In genomic region chr10:89344491-89345195, GRCm38 (mm10) we compare ENCODE assay signal across 8 mouse cellular contexts. TPM values are rescaled to one million over a fixed set of nuclear protein-coding genes. Genes with fewer than 3 reads are reported as not detected.
A peak's percentile ranks its signal among the peaks of the same experiment; 100 is the strongest.
DNase-seq lines count a peak whose midpoint lies in the region; ATAC-seq and TF ChIP-seq lines count a peak whose summit lies in the region.

Gene Ano4 (minus strand): TSS chr10:89344762.

- no peaks in the 10 kb centered on the region for H3K4me1 ChIP-seq in lung, embryonic 14.5 days (ENCODE audit: insufficient read depth)
- H3K4me1 ChIP-seq in embryonic fibroblast, embryonic 13.5 days (ENCODE audit: control insufficient read depth, insufficient read depth, low read length), result no peaks in the 10 kb centered on the region
- H3K4me1 ChIP-seq in heart, embryonic 15.5 days (replicated peaks), result peaks cover 26% of the 10 kb centered on the region
- 0 out of 2 replicates have a peak, but pooled peaks cover 5% of the 10 kb centered on the region for H3K4me1 ChIP-seq in kidney, postnatal 0 days (replicated peaks; ENCODE audit: insufficient read depth, low read length)
- 0 out of 2 replicates have a peak, but pooled peaks cover 2% of the 10 kb centered on the region for H3K4me1 ChIP-seq in liver, embryonic 13.5 days (replicated peaks)

- peaks cover 22% of the 10 kb centered on the region for H3K27me3 ChIP-seq in lung, embryonic 14.5 days (ENCODE audit: insufficient read depth, low read length)
- no peaks in the 10 kb centered on the region for H3K27me3 ChIP-seq in heart, embryonic 15.5 days
- peaks cover 16% of the 10 kb centered on the region for H3K27me3 ChIP-seq in kidney, postnatal 0 days (ENCODE audit: insufficient read depth, low read length)
- H3K27me3 ChIP-seq in liver, embryonic 13.5 days, result peaks cover 42% of the 10 kb centered on the region

- peak; percentile 56 for DNase-seq in lung, embryonic 14.5 days
- no peak for DNase-seq in lung, postnatal 36 days
- DNase-seq in kidney, postnatal 0 days (ENCODE audit: low spot score), result peak; percentile 18
- no peak for DNase-seq in liver, embryonic 13.5 days
- DNase-seq in ovary, postnatal 36 days (ENCODE audit: low spot score), result peak; percentile 74

- H3K36me3 ChIP-seq in lung, embryonic 14.5 days (ENCODE audit: insufficient read depth), result no peaks in the 10 kb centered on the region
- no peaks in the 10 kb centered on the region for H3K36me3 ChIP-seq in heart, embryonic 15.5 days
- no peaks in the 10 kb centered on the region for H3K36me3 ChIP-seq in kidney, postnatal 0 days (ENCODE audit: insufficient read depth, low read length)
- no peaks in the 10 kb centered on the region for H3K36me3 ChIP-seq in liver, embryonic 13.5 days

- no peaks in the 10 kb centered on the region for H3K9me3 ChIP-seq in lung, embryonic 14.5 days (ENCODE audit: low read depth, low read length)
- no peaks in the 10 kb centered on the region for H3K9me3 ChIP-seq in heart, embryonic 15.5 days (replicated peaks)
- H3K9me3 ChIP-seq in kidney, postnatal 0 days (replicated peaks; ENCODE audit: low read length), result no peaks in the 10 kb centered on the region
- H3K9me3 ChIP-seq in liver, embryonic 13.5 days (replicated peaks), result no peaks in the 10 kb centered on the region

- peak within 1 kb of the TSS; percentile 90 for H3K4me2 ChIP-seq in lung, embryonic 14.5 days
- peak within 1 kb of the TSS; percentile 93 for H3K4me2 ChIP-seq in heart, embryonic 15.5 days
- peak within 1 kb of the TSS; percentile 98 for H3K4me2 ChIP-seq in kidney, postnatal 0 days (ENCODE audit: low read length)
- peak within 1 kb of the TSS; percentile 59 for H3K4me2 ChIP-seq in liver, embryonic 13.5 days

- peak within 1 kb of the TSS; percentile 51 for H3K4me3 ChIP-seq in lung, embryonic 14.5 days (ENCODE audit: low read depth, low read length)
- H3K4me3 ChIP-seq in embryonic fibroblast, embryonic 13.5 days (ENCODE audit: insufficient read depth, low read length), result peak within 1 kb of the TSS; percentile 33
- peak within 1 kb of the TSS; percentile 69 for H3K4me3 ChIP-seq in heart, embryonic 15.5 days
- peak within 1 kb of the TSS; percentile 51 for H3K4me3 ChIP-seq in kidney, postnatal 0 days (replicated peaks; ENCODE audit: low read depth, low read length)
- peak within 1 kb of the TSS; percentile 50 for H3K4me3 ChIP-seq in liver, embryonic 13.5 days (replicated peaks)

- WGBS in lung, embryonic 14.5 days, result under 1% methylated on average over 70 of the region's 70 CpGs
- under 1% methylated on average over 69 of the region's 70 CpGs for WGBS in heart, embryonic 15.5 days
- 1% methylated on average over 70 of the region's 70 CpGs for WGBS in kidney, postnatal 0 days
- WGBS in liver, embryonic 13.5 days (ENCODE audit: insufficient replicate concordance), result 2% methylated on average over 69 of the region's 70 CpGs

- peak; percentile 92 for ATAC-seq in lung, embryonic 14.5 days (ENCODE audit: insufficient read depth)
- ATAC-seq in heart, embryonic 15.5 days (replicated peaks; ENCODE audit: insufficient number of reproducible peaks, insufficient read depth, low FRiP score, low read depth), result peak; percentile 80
- ATAC-seq in kidney, postnatal 0 days (replicated peaks; ENCODE audit: low FRiP score, low read depth), result peak; percentile 76
- ATAC-seq in liver, embryonic 13.5 days (ENCODE audit: low read depth), result no peak; the same call in 1 of the 2 replicates
- ATAC-seq in CD4-positive, CD25-positive, alpha-beta regulatory T cell, adult 4 months, result no peak

- H3K9ac ChIP-seq in lung, embryonic 14.5 days, result peak within 1 kb of the TSS; percentile 49
- peak within 1 kb of the TSS; percentile 66 for H3K9ac ChIP-seq in heart, embryonic 15.5 days
- H3K9ac ChIP-seq in kidney, postnatal 0 days (ENCODE audit: low read depth, low read length), result peak within 1 kb of the TSS; percentile 46; the same call in 1 of the 2 replicates
- no peak within 1 kb of the TSS for H3K9ac ChIP-seq in liver, embryonic 13.5 days

- TF ChIP-seq CTCF in lung, embryonic 14.5 days (IDR thresholded peaks at IDR 0.05; ENCODE audit: low read depth), result no peak
- no peak for TF ChIP-seq CTCF in embryonic fibroblast, embryonic 13.5 days (IDR thresholded peaks at IDR 0.05; ENCODE audit: borderline replicate concordance, insufficient read depth, low read length)
- no peak for TF ChIP-seq CTCF in kidney, postnatal 0 days (IDR thresholded peaks at IDR 0.05; ENCODE audit: low read depth)

- no peak for TF ChIP-seq POLR2A in embryonic fibroblast, embryonic 13.5 days (IDR thresholded peaks at IDR 0.05; ENCODE audit: low read depth, low read length)

- no peak within 1 kb of the TSS for H3K27ac ChIP-seq in lung, embryonic 14.5 days (ENCODE audit: low read depth)
- H3K27ac ChIP-seq in embryonic fibroblast, embryonic 13.5 days (ENCODE audit: insufficient read depth, low read length), result no peak within 1 kb of the TSS
- H3K27ac ChIP-seq in heart, embryonic 15.5 days, result peak within 1 kb of the TSS; percentile 76
- H3K27ac ChIP-seq in kidney, postnatal 0 days, result no peak within 1 kb of the TSS
- H3K27ac ChIP-seq in liver, embryonic 13.5 days, result no peak within 1 kb of the TSS

RNA-seq across cellular contexts. Expression of gene Ano4, which starts in this region (rescaled TPM):
- polyA plus RNA-seq in lung, embryonic 14.5 days (2014; fragmentation: Nextera tagmentation; extraction: Ambion mirVana), result 0.99 and 1.5 TPM in 2 replicates
- polyA plus RNA-seq in embryonic fibroblast, embryonic 13.5 days (2011; ENCODE audit: insufficient read length, low read depth, missing spikeins), result 0.67 TPM in 1 of 2 replicates, not detected in the other
- polyA plus RNA-seq in heart, embryonic 15.5 days (2015; fragmentation: Nextera tagmentation; extraction: Ambion mirVana), result 2.9 and 3.0 TPM in 2 replicates
- 2.0 and 2.4 TPM in 2 replicates for polyA plus RNA-seq in kidney, postnatal 0 days (2015; fragmentation: Nextera tagmentation; extraction: Ambion mirVana)
- 0.09 and 0.18 TPM in 2 replicates for polyA plus RNA-seq in liver, embryonic 13.5 days (2015; fragmentation: Nextera tagmentation; extraction: Ambion mirVana)
- not detected for polyA plus RNA-seq in CD4-positive, CD25-positive, alpha-beta regulatory T cell, adult 4 months (2017; shearing (Covaris generic))

Comparison
In these comparisons a context has a peak if more than half of its experiments do, and no peak if none do; other contexts are left out.
1. DNase-seq: peak in lung, embryonic 14.5 days (single experiment), kidney, postnatal 0 days (single experiment) and ovary, postnatal 36 days (single experiment); none in lung, postnatal 36 days (single experiment) and liver, embryonic 13.5 days (single experiment).
2. ATAC-seq: peak in lung, embryonic 14.5 days (single experiment), heart, embryonic 15.5 days (single experiment) and kidney, postnatal 0 days (single experiment); none in liver, embryonic 13.5 days (single experiment) and CD4-positive, CD25-positive, alpha-beta regulatory T cell, adult 4 months (single experiment).
3. Peak in every context shown above with its lines, with median percentiles within 50 percentile points of each other: H3K4me2 ChIP-seq and H3K4me3 ChIP-seq.